Mouse (Mus musculus): ENCODE data around the gene Cpsf4l. TPM values are rescaled to one million over a fixed set of nuclear protein-coding genes. Genes with fewer than 3 reads are reported as not detected.
A peak's percentile ranks its signal among the peaks of the same experiment; 100 is the strongest.

Cpsf4l gene
- total RNA-seq, 1 experiment from 2014 or later: not detected

DNA sequence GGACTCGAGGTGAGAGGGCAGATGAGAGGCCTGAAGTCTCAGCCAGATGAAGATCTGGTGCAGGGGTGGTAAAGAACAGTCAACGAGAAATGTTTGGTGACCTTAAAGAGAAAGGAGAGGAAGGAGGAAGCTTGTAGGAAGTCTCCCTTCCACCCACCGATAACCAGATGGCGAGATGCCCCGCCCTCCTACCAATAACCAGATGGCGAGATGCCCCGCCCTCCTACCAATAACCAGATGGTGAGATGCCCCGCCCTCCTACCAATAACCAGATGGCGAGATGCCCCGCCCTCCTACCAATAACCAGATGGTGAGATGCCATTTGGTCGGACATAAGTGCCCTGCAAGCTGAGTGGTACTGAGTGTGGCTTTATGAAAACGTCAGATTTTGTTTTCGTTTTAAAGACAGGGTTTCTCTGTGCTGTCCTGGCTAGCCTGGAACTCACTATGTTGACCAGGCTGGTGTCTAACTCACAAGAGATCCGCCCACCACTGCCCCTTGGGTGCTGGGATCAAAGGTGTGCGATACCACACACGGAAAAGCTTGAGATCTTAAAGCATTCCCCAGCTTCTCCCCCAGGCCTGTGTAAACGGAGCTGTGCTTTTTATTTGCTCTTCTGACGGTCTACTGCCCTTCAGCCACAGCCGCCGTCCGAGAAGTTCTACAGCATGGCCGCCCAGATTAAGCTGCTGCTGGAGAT lies 58.5 kb downstream of the Cpsf4l start:
- ATAC-seq (ENCODE audit: extremely low read depth, insufficient number of reproducible peaks, low FRiP score, poor library complexity, severe bottlenecking): no peak

- ATAC-seq (ENCODE audit: extremely low read depth, insufficient number of reproducible peaks, low FRiP score, poor library complexity, severe bottlenecking): peak; percentile 52
Observed at GRCm38 (mm10) chr11:113649353-113650210, 60.2 kb downstream of the Cpsf4l start, which contains the start of gene Slc39a11. Gene Slc39a11 (minus strand): TSS chr11:113650079.

GRCm38 (mm10) chr11:113648690-113649352 lies 61.0 kb downstream of the Cpsf4l start, which contains the start of gene Cog1:
Gene Cog1 (plus strand): TSS chr11:113649169.
- ATAC-seq (ENCODE audit: extremely low read depth, insufficient number of reproducible peaks, low FRiP score, poor library complexity, severe bottlenecking): no peak

Other genes starting within 250 kb of the Cpsf4l start
- not detected in 2 replicates for gene Sstr2, start 90.7 kb downstream of the Cpsf4l start, total RNA-seq (2017)
- gene Cog1, start 60.8 kb downstream of the Cpsf4l start, total RNA-seq (2017): 36.3 and 37.8 TPM in 2 replicates
- gene Slc39a11, start 59.9 kb downstream of the Cpsf4l start, total RNA-seq (2017): 3.3 and 3.9 TPM in 2 replicates
- gene Fam104a, start 25.9 kb downstream of the Cpsf4l start, total RNA-seq (2017): 34.7 and 39.0 TPM in 2 replicates
- gene D11Wsu47e, start 25.6 kb downstream of the Cpsf4l start, total RNA-seq (2017): 32.9 and 36.5 TPM in 2 replicates
- gene Cdc42ep4, start 41.9 kb upstream of the Cpsf4l start, total RNA-seq (2017): 14.5 and 17.9 TPM in 2 replicates